Mouse (Mus musculus): Measurements from ENCODE around the gene Rps6kb2.

DNA sequence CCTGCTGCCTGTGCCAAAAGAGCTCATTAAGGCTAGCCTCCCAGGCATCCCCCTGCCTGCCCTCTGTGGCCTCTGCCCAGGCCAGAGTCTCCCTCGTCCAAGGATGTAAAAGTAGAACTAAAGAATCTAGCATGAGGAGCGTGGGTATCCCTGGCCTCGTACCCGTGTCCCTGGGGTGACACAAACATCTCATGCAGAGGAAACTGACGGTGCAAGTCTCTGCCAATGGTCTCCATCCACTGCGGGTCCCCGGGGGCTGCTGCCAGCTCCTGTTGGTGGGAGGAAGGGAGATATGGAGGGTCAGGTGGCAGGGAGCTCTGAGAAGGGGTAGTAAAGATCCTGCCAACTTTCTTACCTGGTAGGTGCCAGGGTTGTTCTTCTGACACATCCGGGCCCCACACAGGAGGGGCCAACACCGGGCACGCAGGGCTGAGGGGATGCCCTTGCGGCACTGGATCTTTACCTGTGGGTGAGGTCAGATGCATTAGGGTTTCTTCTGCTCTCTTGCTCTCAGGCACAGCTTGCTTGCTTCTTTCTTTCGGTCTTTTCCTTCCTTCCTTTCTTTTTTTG lies 26.0 kb upstream of the Rps6kb2 start:
- TF ChIP-seq MAFK (IDR thresholded peaks at IDR 0.05; ENCODE audit: insufficient read depth, low read depth, low read length): no peak
- TF ChIP-seq ZC3H11A (IDR thresholded peaks at IDR 0.05; ENCODE audit: borderline replicate concordance, low read depth, low read length): no peak
- no peak for TF ChIP-seq CHD2 (IDR thresholded peaks at IDR 0.05; ENCODE audit: low read depth, low read length)
